Mouse (Mus musculus) liver, adult (tissue): ENCODE data around the gene Rora.

ENCODE experiments used
- GATA4 ChIP-seq: IDR thresholded peaks from 2 replicates; pipeline ENCODE4 v1.6.1; 2014; ENCODE audit warnings: mild to moderate bottlenecking, low read length; ENCODE audit not compliant: insufficient replicate concordance

Rora gene

GRCm38 (mm10) chr9:69294426-69294825 lies 640.8 kb downstream of the Rora start:
- no peak for TF ChIP-seq GATA4

GRCm38 (mm10) chr9:69294856-69295255 lies 641.3 kb downstream of the Rora start:
- TF ChIP-seq GATA4, result no peak

- TF ChIP-seq GATA4, result no peak
Measured at GRCm38 (mm10) chr9:69295826-69296225, 642.2 kb downstream of the Rora start.

- no peak for TF ChIP-seq GATA4
Measured at GRCm38 (mm10) chr9:69296418-69296817, 642.8 kb downstream of the Rora start.

- TF ChIP-seq GATA4, result no peak
Measured at GRCm38 (mm10) chr9:69297766-69298375, 644.3 kb downstream of the Rora start.

GRCm38 (mm10) chr9:69298566-69299335 lies 645.2 kb downstream of the Rora start:
- TF ChIP-seq GATA4, result no peak

- TF ChIP-seq GATA4, result no peak
Measured at GRCm38 (mm10) chr9:69299484-69299883, 645.9 kb downstream of the Rora start.

- TF ChIP-seq GATA4, result no peak
Measured at GRCm38 (mm10) chr9:69300296-69300695, 646.7 kb downstream of the Rora start.

GRCm38 (mm10) chr9:69301445-69301844 lies 647.9 kb downstream of the Rora start:
- TF ChIP-seq GATA4, result no peak

- TF ChIP-seq GATA4, result no peak
Measured at GRCm38 (mm10) chr9:69301955-69302354, 648.4 kb downstream of the Rora start.

GRCm38 (mm10) chr9:69302846-69303245 lies 649.3 kb downstream of the Rora start:
- TF ChIP-seq GATA4, result no peak

GRCm38 (mm10) chr9:69303346-69303944 lies 649.9 kb downstream of the Rora start:
- no peak for TF ChIP-seq GATA4

- no peak for TF ChIP-seq GATA4
Measured at GRCm38 (mm10) chr9:69303962-69304361, 650.4 kb downstream of the Rora start.

- peak; percentile 69 for TF ChIP-seq GATA4
Measured at GRCm38 (mm10) chr9:69304492-69304891, 650.9 kb downstream of the Rora start.

GRCm38 (mm10) chr9:69304991-69305390 lies 651.4 kb downstream of the Rora start:
- TF ChIP-seq GATA4, result no peak

- no peak for TF ChIP-seq GATA4
Measured at GRCm38 (mm10) chr9:69306734-69307528, 653.3 kb downstream of the Rora start.

GRCm38 (mm10) chr9:69307974-69308373 lies 654.4 kb downstream of the Rora start:
- no peak for TF ChIP-seq GATA4
